Mouse (Mus musculus) heart, embryonic 14.5 days (tissue): ENCODE measurements at regions not wholly inside any gene's neighbourhood (a gene's known extent, or its start where the extent isn't known, plus 50 kb on each side); places are given as distances from the start of the nearest gene placed in this dataset.
"Not testable (repeated sequence)": the region's sequence is repeated elsewhere in the genome, so short reads cannot be mapped to it uniquely, and the experiment has no call there.

Experiments used
- ATAC-seq: fragments of 200-750 bp; cut with Nextera tagmentation; 2 replicates; pipeline ENCODE4 v1.8.0; 2017; ENCODE audit warnings: low read depth, moderate TSS enrichment; ENCODE audit not compliant: insufficient number of reproducible peaks, insufficient read depth, low FRiP score
- H3K27ac ChIP-seq, 2 experiments: fragments of 200-500 bp in 1 of 2; fragments of 300-500 bp in 1 of 2; sonication (generic) in 1 of 2; replicated peaks in 1 of 2; 2 replicates each; pipeline ENCODE4 v1.5.1; 2012 to 2014; ENCODE audit warnings: low read depth in 2 of 2, low read length in 2 of 2, control low read depth in 1 of 2, mild to moderate bottlenecking in 1 of 2, mixed read lengths in 1 of 2; ENCODE audit not compliant: control insufficient read depth in 1 of 2, insufficient read depth in 1 of 2
- H3K27me3 ChIP-seq: fragments of 300-500 bp; sonication (generic); 2 replicates; pipeline ENCODE4 v1.6.1; 2014; ENCODE audit warnings: mild to moderate bottlenecking, low read length, control low read depth; ENCODE audit not compliant: control insufficient read depth, insufficient read depth
- H3K36me3 ChIP-seq: fragments of 300-500 bp; sonication (generic); 2 replicates; pipeline ENCODE4 v1.6.1; 2014; ENCODE audit warnings: mild to moderate bottlenecking, control low read depth, low read length, mixed read lengths; ENCODE audit not compliant: control insufficient read depth, insufficient read depth
- H3K4me1 ChIP-seq, 2 experiments: fragments of 200-500 bp in 1 of 2; fragments of 300-500 bp in 1 of 2; sonication (generic) in 1 of 2; 2 replicates each; pipeline ENCODE4 v1.6.1; 2012 to 2014; ENCODE audit warnings: low read length in 2 of 2, control low read depth in 1 of 2, mixed read lengths in 1 of 2; ENCODE audit not compliant: control insufficient read depth in 2 of 2, insufficient read depth in 2 of 2
- H3K4me2 ChIP-seq: fragments of 300-500 bp; sonication (generic); 2 replicates; pipeline ENCODE4 v1.6.1; 2014; ENCODE audit warnings: mild to moderate bottlenecking, low read length
- H3K4me3 ChIP-seq, 2 experiments: fragments of 200-500 bp in 1 of 2; fragments of 300-500 bp in 1 of 2; sonication (generic) in 1 of 2; 2 replicates each; pipeline ENCODE4 v1.5.1; 2012 to 2014; ENCODE audit warnings: low read length in 2 of 2, mild to moderate bottlenecking in 2 of 2, control low read depth in 1 of 2, low read depth in 1 of 2, moderate library complexity in 1 of 2; ENCODE audit not compliant: control insufficient read depth in 1 of 2, insufficient read depth in 1 of 2
- H3K9ac ChIP-seq: fragments of 300-500 bp; sonication (generic); 2 replicates; pipeline ENCODE4 v1.6.1; 2014; ENCODE audit warnings: mild to moderate bottlenecking, low read length
- H3K9me3 ChIP-seq: fragments of 300-500 bp; sonication (generic); 2 replicates; pipeline ENCODE4 v1.6.1; 2016; ENCODE audit warnings: low read length, control low read depth; ENCODE audit not compliant: control insufficient read depth
- WGBS: fragments of 180-500 bp; shearing (Covaris S2); extraction: QIAGEN DNeasy Blood & Tissue Kit; methylation state at CpG from one replicate; pipeline ENCODE4 v1.1.7; 2014; 5-methylcytosine and 5-hydroxymethylcytosine counted together

DNA sequence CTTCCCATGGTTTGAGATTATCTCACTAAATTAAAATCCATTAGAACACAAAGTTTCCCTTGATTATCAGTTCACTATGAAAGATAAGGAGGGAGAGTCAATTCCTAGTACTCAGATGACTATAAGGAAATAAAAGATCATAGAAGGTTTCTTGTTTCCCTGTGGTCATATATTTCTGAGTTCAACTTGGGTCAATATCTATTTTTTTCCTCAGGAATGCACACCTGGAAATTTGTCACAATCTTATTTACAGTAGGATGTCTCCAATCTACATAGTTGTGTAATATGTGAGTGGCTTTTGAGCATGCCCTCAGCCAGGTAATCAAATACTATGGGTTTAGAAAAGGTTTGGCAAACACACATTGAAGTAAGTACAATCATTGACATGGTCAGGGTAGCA is 398.2 kb upstream of the Tbl1xr1 start:
- Histone ChIP-seq H3K27me3 (no peaks in the 10 kb centered on the region), H3K27ac (no peak overlapping the region), H3K9ac (no peak overlapping the region)

DNA sequence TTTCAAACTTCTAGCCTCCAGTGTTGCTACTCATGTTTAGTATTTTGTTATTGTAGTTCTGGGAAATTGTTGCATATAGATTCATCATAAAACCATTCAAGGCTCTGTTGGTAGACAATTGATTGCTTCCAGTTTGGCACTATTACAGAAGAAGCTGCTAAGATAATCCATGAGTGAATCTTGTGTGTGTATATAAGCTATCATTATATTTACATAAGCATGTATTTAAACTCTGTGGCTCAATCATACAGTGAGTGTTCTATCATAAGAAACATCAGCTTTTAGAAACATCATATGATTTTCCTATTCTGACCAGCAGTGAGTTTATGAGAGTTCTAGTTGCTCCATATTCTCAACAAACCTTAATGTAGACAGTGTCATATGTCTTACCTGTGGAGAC is 397.7 kb upstream of the Tbl1xr1 start:
- Histone ChIP-seq H3K27ac (no peak overlapping the region), H3K36me3 (no peaks in the 10 kb centered on the region), H3K9ac (no peak overlapping the region), H3K9me3 (no peaks in the 10 kb centered on the region), H3K27me3 (no peaks in the 10 kb centered on the region), H3K4me2 (no peak overlapping the region), H3K4me3 (no peak overlapping the region), H3K4me1 (no peaks in the 10 kb centered on the region)
- ATAC-seq: no peak

More for the DNA sequence above, 398.2 kb upstream of the Tbl1xr1 start:
- ATAC-seq: no peak
- Histone ChIP-seq H3K36me3 (no peaks in the 10 kb centered on the region), H3K4me2 (no peak overlapping the region), H3K4me3 (no peak overlapping the region), H3K4me1 (no peaks in the 10 kb centered on the region), H3K9me3 (no peaks in the 10 kb centered on the region)

DNA sequence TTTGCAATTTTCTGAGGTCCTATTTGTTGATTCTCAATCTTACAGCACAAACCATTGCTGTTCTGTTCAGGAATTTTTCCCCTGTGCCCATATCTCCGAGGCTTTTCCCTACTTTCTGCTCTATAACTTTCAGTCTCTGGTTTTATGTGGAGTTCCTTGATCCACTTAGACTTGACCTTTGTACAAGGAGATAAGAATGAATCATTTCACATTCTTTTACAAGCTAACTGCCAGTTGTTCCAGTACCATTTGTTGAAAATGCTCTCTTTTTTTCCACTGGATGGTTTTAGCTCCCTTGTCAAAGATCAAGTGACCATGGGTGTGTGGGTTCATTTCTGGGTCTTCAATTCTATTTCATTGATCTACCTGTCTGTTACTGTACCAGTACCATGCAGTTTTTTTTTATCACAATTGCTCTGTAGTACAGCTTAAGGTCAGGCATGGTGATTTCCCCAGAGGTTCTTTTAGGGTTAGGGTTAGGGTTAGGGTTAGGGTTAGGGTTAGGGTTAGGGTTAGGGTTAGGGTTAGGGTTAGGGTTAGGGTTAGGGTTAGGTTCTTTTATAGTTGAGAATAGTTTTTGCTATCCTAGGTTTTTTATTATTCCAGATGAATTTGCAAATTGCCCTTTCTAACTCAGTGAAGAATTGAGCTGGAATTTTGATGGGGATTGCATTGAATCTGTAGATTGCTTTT is 378.3 kb upstream of the Tbl1xr1 start:
- not testable (repeated sequence) for H3K9ac ChIP-seq, H3K4me3 ChIP-seq, ATAC-seq, H3K4me2 ChIP-seq, H3K36me3 ChIP-seq, H3K9me3 ChIP-seq, H3K4me1 ChIP-seq, H3K27ac ChIP-seq, H3K27me3 ChIP-seq
- WGBS: 35% methylated on average over 1 of the region's 1 CpGs

DNA sequence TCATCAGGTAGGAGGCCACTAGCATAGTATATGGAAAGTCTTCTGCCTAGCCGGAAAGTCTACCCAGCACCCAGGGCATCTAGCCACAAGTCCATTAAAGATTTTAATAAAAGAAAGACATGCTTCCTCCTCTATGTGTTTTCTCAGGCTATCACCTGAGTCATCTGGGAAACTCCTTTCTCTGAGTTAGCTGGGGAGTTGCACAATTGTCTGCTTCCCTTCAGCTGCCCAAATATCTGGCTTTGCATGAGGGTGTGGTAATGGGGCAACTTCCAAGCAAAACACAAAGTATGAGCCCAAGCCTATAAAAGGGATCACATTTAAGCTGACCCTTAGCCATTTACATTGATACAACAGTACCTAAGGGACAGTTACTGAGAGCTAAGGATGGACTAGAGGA is 376.9 kb upstream of the Tbl1xr1 start:
- no peaks in the 10 kb centered on the region for H3K4me1 ChIP-seq
- ATAC-seq: no peak
- no peaks in the 10 kb centered on the region for H3K27me3 ChIP-seq
- H3K9ac ChIP-seq: no peak overlapping the region
- H3K4me3 ChIP-seq: no peak overlapping the region
- no peaks in the 10 kb centered on the region for H3K9me3 ChIP-seq
- no peak overlapping the region for H3K4me2 ChIP-seq
- H3K36me3 ChIP-seq: no peaks in the 10 kb centered on the region
- WGBS: 83% methylated on average over 1 of the region's 1 CpGs
- no peak overlapping the region for H3K27ac ChIP-seq

DNA sequence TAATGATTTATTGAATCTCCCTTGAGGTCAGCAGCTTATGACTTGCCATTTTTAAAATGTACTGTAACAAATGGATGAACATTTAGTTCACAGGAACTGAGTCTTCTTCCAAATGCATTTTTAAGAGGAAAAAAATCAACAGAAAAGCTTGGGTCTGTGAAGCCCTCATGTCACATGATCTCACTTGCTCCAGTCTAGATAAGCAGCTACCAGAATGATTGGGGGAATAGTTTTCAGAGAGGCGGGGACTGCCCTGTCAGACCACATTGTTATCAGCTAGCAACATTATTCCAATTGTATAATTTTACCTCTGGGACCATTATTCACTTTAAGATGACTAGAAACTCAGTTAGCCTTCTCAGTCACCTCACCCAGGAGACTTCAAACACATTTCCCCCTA is 376.1 kb upstream of the Tbl1xr1 start:
- no peak overlapping the region for H3K4me3 ChIP-seq
- ATAC-seq: no peak
- no peaks in the 10 kb centered on the region for H3K36me3 ChIP-seq
- no peak overlapping the region for H3K4me2 ChIP-seq
- H3K27ac ChIP-seq: no peak overlapping the region
- H3K4me1 ChIP-seq: no peaks in the 10 kb centered on the region
- no peak overlapping the region for H3K9ac ChIP-seq
- 72% methylated on average over 1 of the region's 1 CpGs for WGBS
- no peaks in the 10 kb centered on the region for H3K27me3 ChIP-seq
- H3K9me3 ChIP-seq: no peaks in the 10 kb centered on the region

DNA sequence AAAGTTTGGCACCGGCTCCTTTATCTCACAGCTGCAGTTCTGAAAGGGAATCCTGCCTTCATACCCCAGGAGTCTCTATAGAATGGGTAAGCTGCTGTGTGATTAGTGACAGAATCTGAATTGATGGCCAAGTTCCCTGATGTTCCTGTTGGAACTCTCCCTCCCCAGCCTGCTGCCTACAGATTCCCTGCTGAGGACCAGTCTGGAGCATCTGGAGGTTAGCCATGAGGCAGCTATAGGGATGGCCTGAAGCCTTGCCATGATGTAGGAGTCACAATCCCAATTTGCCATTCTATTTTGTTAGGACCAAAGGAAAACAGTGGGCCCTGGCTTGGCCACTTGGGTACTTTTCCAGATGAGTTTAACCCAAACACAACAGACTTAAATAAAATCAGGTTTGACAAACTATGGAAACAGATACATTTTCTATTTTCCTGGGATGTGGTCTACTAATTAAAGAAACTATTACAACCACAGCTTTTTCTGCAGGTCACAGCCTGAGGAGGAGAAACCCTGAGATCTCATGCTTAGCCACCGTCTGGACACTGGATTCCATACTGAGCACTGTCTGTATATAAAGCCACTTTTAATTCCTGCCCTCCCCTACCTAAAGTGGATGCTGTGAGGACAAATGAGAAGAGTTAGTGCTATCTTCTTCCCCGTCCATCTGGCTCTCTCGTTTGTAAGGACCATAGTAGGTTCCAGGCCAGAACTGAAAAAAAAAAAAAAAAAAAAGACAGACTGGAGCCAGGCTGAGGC is 349.5 kb upstream of the Tbl1xr1 start:
- H3K36me3 ChIP-seq: no peaks in the 10 kb centered on the region
- no peak for ATAC-seq
- 69% methylated on average over 4 of the region's 4 CpGs for WGBS
- no peaks in the 10 kb centered on the region for H3K27me3 ChIP-seq
- no peak overlapping the region for H3K4me2 ChIP-seq
- H3K4me1 ChIP-seq: no peaks in the 10 kb centered on the region
- H3K4me3 ChIP-seq: no peak overlapping the region
- no peak overlapping the region for H3K9ac ChIP-seq
- H3K27ac ChIP-seq: no peak overlapping the region
- H3K9me3 ChIP-seq: no peaks in the 10 kb centered on the region

DNA sequence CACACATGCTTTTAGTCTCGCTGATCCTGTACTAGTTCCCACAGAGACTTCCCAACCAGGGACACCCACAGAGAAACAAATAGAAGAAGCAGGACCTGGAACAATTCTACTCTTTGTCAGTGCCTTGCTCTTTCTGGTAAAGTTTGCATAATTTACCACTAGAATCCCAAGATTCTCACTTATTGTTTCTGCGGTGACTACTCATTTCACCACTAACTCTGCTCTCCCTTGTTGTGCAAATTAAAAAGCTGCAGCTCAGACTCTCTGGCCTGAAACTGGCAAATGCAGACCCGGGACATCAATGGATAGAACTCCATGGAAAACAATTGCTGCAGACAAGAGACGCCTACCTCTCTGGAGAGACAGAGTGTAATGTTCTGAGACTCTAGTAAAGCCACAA is 348.4 kb upstream of the Tbl1xr1 start:
- Histone ChIP-seq H3K4me2 (no peak overlapping the region), H3K4me1 (no peaks in the 10 kb centered on the region), H3K27ac (no peak overlapping the region), H3K36me3 (no peaks in the 10 kb centered on the region), H3K27me3 (no peaks in the 10 kb centered on the region), H3K9me3 (no peaks in the 10 kb centered on the region), H3K4me3 (no peak overlapping the region), H3K9ac (no peak overlapping the region)
- 77% methylated on average over 4 of the region's 4 CpGs for WGBS
- ATAC-seq: no peak

DNA sequence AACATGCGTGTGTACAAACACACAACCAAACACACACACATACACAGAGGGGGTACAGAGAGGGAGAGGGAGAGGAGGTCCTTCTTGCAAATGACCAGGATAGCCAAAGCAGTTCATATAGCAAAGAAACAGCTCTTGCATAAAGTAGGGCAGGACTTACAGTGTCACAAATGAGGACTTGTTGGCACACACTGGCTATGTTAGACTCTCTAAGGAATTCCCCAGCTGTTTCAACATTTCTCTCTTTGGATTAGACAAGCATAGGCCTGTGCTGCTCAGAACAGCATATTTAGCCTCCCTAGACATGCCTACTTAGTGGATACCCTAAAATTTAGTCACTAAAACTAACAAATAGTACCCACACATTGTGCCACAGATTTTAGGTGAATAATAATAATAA is 347.1 kb upstream of the Tbl1xr1 start:
- no peak for ATAC-seq
- Histone ChIP-seq H3K36me3 (no peaks in the 10 kb centered on the region), H3K27ac (no peak overlapping the region), H3K27me3 (no peaks in the 10 kb centered on the region), H3K4me2 (no peak overlapping the region), H3K4me3 (no peak overlapping the region), H3K9me3 (no peaks in the 10 kb centered on the region), H3K4me1 (no peaks in the 10 kb centered on the region), H3K9ac (no peak overlapping the region)
- 79% methylated on average over 1 of the region's 1 CpGs for WGBS
